Mouse (Mus musculus): Measurements from ENCODE around the gene Ddhd1.

GRCm38 (mm10) chr14:45643461-45643860 is 14.5 kb downstream of the Ddhd1 start:
- TF ChIP-seq CTCF (IDR thresholded peaks at IDR 0.05; ENCODE audit: insufficient read depth, low read depth, low read length): no peak
- TF ChIP-seq POLR2A (IDR thresholded peaks at IDR 0.05; ENCODE audit: insufficient read depth, low read depth, low read length): no peak
